Mouse (Mus musculus): ENCODE results near the gene Mertk. TPM values are rescaled to one million over a fixed set of nuclear protein-coding genes. Genes with fewer than 3 reads are reported as not detected.

Mertk gene
- polyA plus RNA-seq, 1 experiment from 2014 or later = 6.1 TPM

DNA sequence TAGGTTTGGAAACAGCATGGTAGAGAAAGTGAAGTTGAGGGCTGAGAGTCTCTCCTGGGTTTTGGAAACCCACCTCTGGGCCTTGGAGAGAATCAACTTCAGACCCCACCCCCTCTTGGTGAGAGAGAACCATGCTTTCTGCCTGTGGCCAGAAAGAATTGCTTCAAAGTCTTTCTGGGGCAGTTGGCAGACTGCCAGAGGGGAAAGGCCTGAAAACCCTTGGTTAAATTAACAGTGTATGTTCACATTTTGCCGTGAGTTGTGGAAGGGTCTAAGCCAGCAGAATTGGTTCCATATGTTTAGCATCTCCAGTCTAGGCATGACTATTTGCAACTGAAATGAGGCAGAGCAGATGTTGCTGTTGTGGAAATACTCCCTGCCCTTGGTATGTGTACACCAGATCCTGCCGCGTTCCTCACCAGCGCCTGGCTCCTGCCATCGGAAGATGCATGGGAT lies 14.8 kb downstream of the Mertk start:
- Histone ChIP-seq H3K9ac (replicated peaks) (peak overlapping the region; percentile 21; the same call in 1 of the 2 replicates), H3K27ac (ENCODE audit: low read depth) (peak overlapping the region; percentile 75), H3K4me1 (ENCODE audit: insufficient read depth) (peaks cover 35% of the 10 kb centered on the region), H3K36me3 (replicated peaks; ENCODE audit: insufficient read depth, low read length) (no peaks in the 10 kb centered on the region), H3K4me3 (ENCODE audit: low read depth, low read length) (no peak overlapping the region), H3K4me2 (ENCODE audit: low read depth, low read length) (no peak overlapping the region), H3K9me3 (ENCODE audit: low read length) (no peaks in the 10 kb centered on the region), H3K27me3 (ENCODE audit: insufficient read depth, low read length) (no peaks in the 10 kb centered on the region)
- WGBS (ENCODE audit: insufficient replicate concordance) = 63% methylated on average over 5 of the region's 5 CpGs
- ATAC-seq (peak; percentile 32; the same call in 1 of the 2 replicates), DNase-seq (peak; percentile 53)
- TF ChIP-seq EP300 (IDR thresholded peaks at IDR 0.05; ENCODE audit: low read depth) = no peak
- TF ChIP-seq CTCF (IDR thresholded peaks at IDR 0.05; ENCODE audit: low read depth) = no peak

DNA sequence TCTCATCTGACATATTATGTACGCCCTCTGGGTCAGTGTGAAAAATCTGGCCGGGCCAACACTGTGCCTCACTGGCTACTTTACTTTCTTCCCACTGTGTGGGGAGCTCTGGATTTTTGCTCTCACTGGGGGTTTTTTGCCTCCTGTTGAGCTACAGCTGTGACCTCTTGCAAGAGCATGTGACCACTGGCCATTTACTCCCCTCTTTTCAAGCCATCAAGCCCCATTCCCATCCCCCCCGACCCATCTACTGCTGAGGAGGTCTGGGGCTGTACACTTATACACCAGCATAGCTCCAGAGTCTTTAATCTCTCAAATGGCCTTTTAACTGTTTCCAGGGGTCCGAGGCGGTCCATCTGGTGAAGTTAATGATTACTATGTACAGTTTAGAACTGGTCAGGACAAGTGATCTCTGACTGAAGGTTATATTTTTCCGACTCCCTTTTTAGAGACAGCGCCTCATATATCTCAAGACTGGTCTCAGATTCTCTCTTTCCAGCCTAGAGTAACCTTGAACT lies 16.0 kb downstream of the Mertk start:
- DNase-seq = no peak
- no peaks in the 10 kb centered on the region for H3K9me3 ChIP-seq (ENCODE audit: low read length)
- H3K36me3 ChIP-seq (replicated peaks; ENCODE audit: insufficient read depth, low read length) = no peaks in the 10 kb centered on the region
- peak overlapping the region; percentile 7; the same call in 1 of the 2 replicates for H3K9ac ChIP-seq (replicated peaks)
- H3K4me3 ChIP-seq (ENCODE audit: low read depth, low read length) = no peak overlapping the region
- WGBS (ENCODE audit: insufficient replicate concordance) = 53% methylated on average over 7 of the region's 7 CpGs
- H3K27ac ChIP-seq (ENCODE audit: low read depth) = peak overlapping the region; percentile 75
- H3K4me1 ChIP-seq (ENCODE audit: insufficient read depth) = peaks cover 32% of the 10 kb centered on the region
- H3K27me3 ChIP-seq (ENCODE audit: insufficient read depth, low read length) = no peaks in the 10 kb centered on the region
- TF ChIP-seq EP300 (IDR thresholded peaks at IDR 0.05; ENCODE audit: low read depth) (no peak), CTCF (IDR thresholded peaks at IDR 0.05; ENCODE audit: low read depth) (no peak)
- peak; percentile 28; the same call in 1 of the 2 replicates for ATAC-seq
- peak overlapping the region; percentile 29 for H3K4me2 ChIP-seq (ENCODE audit: low read depth, low read length)

DNA sequence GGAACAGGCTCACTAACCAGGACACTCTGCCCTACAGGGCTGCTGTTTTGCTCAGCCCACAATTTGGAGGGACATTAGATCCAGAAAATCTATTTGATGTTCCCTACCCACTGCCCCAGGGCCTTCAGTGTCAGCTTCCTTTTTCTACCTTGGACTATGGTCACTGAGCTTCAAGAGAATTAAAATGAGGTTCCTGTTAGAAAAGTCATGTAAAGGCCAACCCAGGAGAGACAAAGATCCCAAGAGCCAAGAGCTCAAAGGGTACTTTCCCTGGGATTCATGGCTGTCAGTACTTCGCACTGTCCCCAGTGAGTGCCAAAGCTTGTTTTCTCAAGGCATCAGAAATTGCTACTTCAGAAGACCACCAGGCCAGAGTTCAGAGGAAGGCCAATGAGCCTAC lies 17.2 kb downstream of the Mertk start:
- Histone ChIP-seq H3K27me3 (ENCODE audit: insufficient read depth, low read length) (no peaks in the 10 kb centered on the region), H3K27ac (ENCODE audit: low read depth) (peak overlapping the region; percentile 24; the same call in 1 of the 2 replicates), H3K4me2 (ENCODE audit: low read depth, low read length) (no peak overlapping the region), H3K9ac (replicated peaks) (no peak overlapping the region), H3K4me3 (ENCODE audit: low read depth, low read length) (no peak overlapping the region), H3K4me1 (ENCODE audit: insufficient read depth) (peaks cover 27% of the 10 kb centered on the region), H3K9me3 (ENCODE audit: low read length) (no peaks in the 10 kb centered on the region), H3K36me3 (replicated peaks; ENCODE audit: insufficient read depth, low read length) (no peaks in the 10 kb centered on the region)
- DNase-seq = no peak
- TF ChIP-seq CTCF (IDR thresholded peaks at IDR 0.05; ENCODE audit: low read depth) (no peak), EP300 (IDR thresholded peaks at IDR 0.05; ENCODE audit: low read depth) (no peak)
- 74% methylated on average over 1 of the region's 1 CpGs for WGBS (ENCODE audit: insufficient replicate concordance)
- ATAC-seq = no peak

DNA sequence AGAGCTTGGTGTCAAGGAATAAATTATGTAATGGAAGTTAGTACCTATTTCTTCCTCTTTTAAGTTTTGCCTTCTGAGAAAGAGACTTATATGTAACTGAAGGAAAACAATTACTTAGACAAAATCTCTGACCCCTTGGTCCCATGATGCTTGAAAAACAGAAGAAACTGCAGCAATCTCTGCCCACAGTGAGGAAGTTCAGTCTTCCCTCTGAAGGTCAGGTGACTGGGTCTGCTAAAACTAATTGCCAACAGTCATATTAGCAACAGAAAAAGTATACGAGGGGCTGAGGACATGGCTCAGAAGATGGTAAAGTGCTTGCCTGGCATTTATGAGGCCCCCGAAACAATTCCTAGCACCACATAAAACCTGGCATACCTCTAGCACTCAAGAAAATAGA lies 20.6 kb downstream of the Mertk start:
- Histone ChIP-seq H3K4me2 (ENCODE audit: low read depth, low read length) (no peak overlapping the region), H3K27ac (ENCODE audit: low read depth) (no peak overlapping the region), H3K9ac (replicated peaks) (no peak overlapping the region), H3K9me3 (ENCODE audit: low read length) (no peaks in the 10 kb centered on the region), H3K27me3 (ENCODE audit: insufficient read depth, low read length) (no peaks in the 10 kb centered on the region), H3K36me3 (replicated peaks; ENCODE audit: insufficient read depth, low read length) (no peaks in the 10 kb centered on the region), H3K4me3 (ENCODE audit: low read depth, low read length) (no peak overlapping the region), H3K4me1 (ENCODE audit: insufficient read depth) (peaks cover 13% of the 10 kb centered on the region)
- TF ChIP-seq EP300 (IDR thresholded peaks at IDR 0.05; ENCODE audit: low read depth) (no peak), CTCF (IDR thresholded peaks at IDR 0.05; ENCODE audit: low read depth) (no peak)
- WGBS (ENCODE audit: insufficient replicate concordance) = 75% methylated on average over 2 of the region's 2 CpGs
- ATAC-seq (no peak), DNase-seq (no peak)

DNA sequence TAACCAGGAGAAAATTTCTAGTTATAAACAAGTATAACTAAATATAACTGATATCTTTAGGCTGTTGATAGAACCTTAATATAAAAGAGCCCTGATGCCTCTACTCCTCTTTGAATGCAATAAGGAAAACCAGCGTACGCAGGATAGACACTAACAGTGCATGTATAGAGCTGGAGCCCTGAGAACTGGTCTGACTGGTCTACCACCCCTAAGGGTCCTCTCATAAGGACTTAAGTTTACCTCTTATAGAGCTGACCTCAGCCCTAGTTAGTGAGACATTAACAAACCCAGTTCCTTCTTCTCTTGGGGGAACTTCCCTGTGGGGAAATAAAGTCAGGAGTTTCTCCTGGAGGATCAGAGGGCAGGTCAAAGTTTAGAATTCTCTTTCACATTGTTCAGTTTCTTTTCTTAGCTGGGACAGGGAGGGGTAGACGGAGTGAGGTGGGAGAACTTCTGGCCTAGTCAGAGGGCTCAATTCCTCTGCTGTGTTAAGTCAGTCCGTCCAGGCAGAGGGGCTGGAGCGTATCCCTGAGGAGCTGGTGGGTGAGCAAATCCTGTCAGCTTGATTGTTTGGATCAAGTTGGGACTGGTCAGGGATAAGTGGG lies 23.5 kb downstream of the Mertk start:
- no peak overlapping the region for H3K4me3 ChIP-seq (ENCODE audit: low read depth, low read length)
- H3K4me1 ChIP-seq (ENCODE audit: insufficient read depth) = no peaks in the 10 kb centered on the region
- no peak overlapping the region for H3K27ac ChIP-seq (ENCODE audit: low read depth)
- H3K9me3 ChIP-seq (ENCODE audit: low read length) = no peaks in the 10 kb centered on the region
- WGBS (ENCODE audit: insufficient replicate concordance) = 84% methylated on average over 5 of the region's 5 CpGs
- H3K27me3 ChIP-seq (ENCODE audit: insufficient read depth, low read length) = no peaks in the 10 kb centered on the region
- TF ChIP-seq CTCF (IDR thresholded peaks at IDR 0.05; ENCODE audit: low read depth) (no peak), EP300 (IDR thresholded peaks at IDR 0.05; ENCODE audit: low read depth) (no peak)
- H3K4me2 ChIP-seq (ENCODE audit: low read depth, low read length) = no peak overlapping the region
- H3K36me3 ChIP-seq (replicated peaks; ENCODE audit: insufficient read depth, low read length) = no peaks in the 10 kb centered on the region
- DNase-seq = no peak
- H3K9ac ChIP-seq (replicated peaks) = no peak overlapping the region
- no peak for ATAC-seq

DNA sequence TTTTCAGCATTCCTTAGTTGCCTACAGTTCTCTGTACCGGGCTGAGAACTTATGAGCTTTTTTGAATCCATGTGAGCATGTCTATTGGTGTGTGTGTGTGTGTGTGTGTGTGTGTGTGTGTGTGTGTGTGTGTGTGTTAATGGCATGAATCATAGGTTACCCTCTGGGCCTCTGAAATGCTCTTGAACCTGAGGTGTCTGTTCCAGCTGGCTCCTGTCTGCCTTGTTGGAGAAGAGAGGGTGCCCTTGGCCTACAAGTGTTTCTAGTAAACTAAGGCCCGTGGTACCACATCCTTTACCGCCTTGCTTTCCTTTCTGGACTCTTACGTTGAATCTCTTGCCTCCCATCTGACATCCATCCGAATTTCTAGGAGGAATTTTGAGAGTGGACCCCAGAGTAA lies 27.3 kb downstream of the Mertk start:
- Histone ChIP-seq H3K27me3 (ENCODE audit: insufficient read depth, low read length) (no peaks in the 10 kb centered on the region), H3K4me3 (ENCODE audit: low read depth, low read length) (no peak overlapping the region), H3K36me3 (replicated peaks; ENCODE audit: insufficient read depth, low read length) (no peaks in the 10 kb centered on the region; the same call in 1 of the 2 replicates), H3K4me2 (ENCODE audit: low read depth, low read length) (no peak overlapping the region), H3K9ac (replicated peaks) (no peak overlapping the region), H3K9me3 (ENCODE audit: low read length) (no peaks in the 10 kb centered on the region), H3K27ac (ENCODE audit: low read depth) (no peak overlapping the region), H3K4me1 (ENCODE audit: insufficient read depth) (no peaks in the 10 kb centered on the region)
- TF ChIP-seq CTCF (IDR thresholded peaks at IDR 0.05; ENCODE audit: low read depth) (no peak), EP300 (IDR thresholded peaks at IDR 0.05; ENCODE audit: low read depth) (no peak)
- 78% methylated on average over 5 of the region's 5 CpGs for WGBS (ENCODE audit: insufficient replicate concordance)
- ATAC-seq = no peak
- no peak for DNase-seq

Data from liver, postnatal 0 days (tissue).